Mouse (Mus musculus) lung, postnatal 14 days (tissue): ENCODE results near the gene Nanos2.

Experiments used
- DNase-seq: peaks from one replicate; pipeline ENCODE4 v3.0.0; 2021

Nanos2 gene

DNA sequence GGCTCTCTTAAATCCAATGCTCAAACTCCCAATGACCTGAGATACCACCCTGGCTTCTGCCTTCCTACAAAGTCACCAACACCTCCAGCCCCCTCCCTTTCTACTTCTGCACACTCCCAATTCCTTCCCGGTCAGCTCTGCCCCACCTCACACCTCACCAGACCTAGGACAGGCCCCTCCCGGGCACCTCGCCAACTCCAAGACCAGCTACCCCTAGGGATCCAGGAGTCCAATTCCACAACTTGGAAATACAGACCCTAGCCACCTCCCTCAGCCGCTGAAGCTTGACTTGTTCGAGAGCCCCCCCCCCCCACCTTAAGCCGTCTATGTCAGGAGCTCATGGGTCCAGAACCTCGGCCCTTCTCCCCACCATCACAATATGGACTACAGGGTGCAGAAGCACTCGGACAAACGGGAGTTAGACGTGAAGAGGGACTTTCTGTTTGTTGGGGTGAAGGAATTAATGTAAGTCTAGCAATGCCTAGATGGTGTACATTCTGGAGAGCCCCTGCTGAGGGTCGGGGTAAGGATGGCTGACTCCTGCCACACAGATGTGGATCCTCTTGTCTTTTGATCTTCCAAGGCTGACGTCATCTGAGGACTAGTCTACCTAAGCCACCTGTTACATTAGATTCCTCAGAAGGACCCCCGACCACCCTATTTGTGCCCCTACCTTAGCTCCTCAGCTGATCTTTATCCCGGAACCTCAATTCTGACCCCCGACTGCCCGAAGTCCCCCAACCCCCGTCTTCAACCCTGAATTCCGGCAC, 35.2 kb downstream of the Nanos2 start:
- no peak for DNase-seq

DNA sequence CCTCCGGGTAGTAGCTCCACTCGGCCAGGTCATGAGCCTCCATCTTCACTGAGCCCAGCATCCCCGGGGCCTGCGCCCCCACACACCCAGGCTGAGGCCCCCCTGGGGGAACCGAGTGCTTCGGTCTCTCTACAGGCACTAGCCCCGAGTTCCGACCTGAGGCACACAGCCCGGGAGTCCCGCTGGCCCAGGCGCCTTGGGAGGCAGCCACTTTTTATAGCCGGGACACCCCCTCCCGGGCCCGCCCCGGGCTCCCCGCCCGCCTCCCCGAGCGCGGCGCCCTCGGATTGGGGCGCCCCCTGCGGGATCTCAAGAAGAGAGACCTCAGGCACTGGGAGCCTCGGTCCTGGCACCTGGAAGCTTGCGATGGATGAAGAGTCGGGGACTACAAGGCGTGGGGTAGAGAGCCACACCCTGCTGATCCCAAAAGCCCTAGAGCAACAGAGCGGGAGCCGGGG, 36.2 kb downstream of the Nanos2 start, which contains the start of gene Foxa3:
Gene Foxa3, minus strand, starts transcription at position 182 of the 458 bp plus-strand sequence.
- peak; percentile 43 for DNase-seq

DNA sequence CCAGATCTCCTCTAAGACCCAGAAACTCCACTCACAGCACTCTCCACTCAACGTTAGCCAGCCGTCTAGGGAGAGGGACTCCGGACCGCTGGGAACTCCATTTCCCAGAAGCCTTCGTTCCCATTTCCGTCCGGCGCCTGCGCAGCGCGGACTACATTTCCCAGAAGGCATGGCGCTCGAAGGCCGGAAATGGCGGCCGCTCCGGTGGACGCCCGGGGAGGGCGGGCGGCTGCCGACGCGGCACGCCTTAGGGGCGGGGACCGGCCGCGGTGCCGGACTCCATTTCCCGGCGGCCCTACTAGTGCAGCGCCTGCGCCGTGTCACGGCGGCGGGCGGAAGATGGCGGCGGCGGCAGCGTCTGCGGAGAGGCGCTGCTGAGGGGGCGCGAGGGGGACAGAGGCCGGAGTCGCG, 36.9 kb downstream of the Nanos2 start, which contains the start of gene Sympk:
Gene Sympk, plus strand, starts transcription at position 282 of the 411 bp plus-strand sequence.
- peak; percentile 95 for DNase-seq

DNA sequence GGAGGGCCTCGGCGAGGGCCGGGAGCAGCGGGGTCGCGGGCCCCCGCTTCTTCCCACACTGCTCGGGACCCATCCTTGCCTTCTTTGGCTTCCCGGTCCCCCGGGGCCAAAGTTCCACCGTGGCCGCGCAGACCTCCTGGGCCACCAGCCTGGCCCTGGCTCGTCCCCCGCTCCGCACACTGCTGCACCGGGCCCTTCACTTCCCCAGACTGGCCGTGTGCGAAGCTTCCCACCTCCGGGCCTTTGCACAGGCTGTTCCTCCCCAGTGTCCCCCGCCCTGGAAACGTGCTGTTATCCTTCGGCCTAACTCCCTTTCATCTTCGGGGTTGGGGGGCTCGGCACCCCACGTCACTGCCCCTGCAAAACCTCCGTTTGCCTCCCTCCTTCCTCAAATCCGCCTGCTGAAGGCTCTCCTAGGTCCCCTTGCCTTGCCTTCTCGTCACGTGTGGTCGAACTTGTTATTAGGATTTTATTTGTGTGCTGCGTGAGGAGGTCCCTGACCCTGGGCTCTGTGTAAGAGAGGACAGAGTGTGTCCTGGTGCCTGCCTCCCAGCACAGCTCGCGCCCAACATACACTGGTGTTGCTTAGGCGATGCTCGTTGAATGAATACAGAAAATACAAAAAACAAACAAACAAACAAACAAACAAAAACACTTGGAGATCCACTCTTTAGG, 37.5 kb downstream of the Nanos2 start:
- peak; percentile 26 for DNase-seq

DNA sequence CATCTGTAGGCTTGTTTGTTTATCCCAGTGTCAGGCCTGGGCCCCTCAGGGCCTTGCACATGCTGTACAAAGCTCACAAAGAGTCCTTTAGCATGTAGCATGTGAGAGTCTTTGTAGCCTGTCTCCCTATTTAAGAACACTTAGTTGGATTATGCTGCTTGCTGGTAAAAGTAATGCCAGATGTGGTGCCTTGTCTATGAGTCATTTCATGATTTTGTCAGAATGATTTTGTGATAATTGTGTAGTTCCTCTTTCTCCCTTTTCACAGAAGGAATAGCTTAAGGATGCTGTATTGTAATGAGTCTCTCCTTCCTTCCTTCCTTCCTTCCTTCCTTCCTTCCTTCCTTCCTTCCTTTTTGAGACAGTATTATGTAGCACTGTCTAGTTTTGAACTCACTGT, 40.9 kb downstream of the Nanos2 start:
- DNase-seq: no peak

DNA sequence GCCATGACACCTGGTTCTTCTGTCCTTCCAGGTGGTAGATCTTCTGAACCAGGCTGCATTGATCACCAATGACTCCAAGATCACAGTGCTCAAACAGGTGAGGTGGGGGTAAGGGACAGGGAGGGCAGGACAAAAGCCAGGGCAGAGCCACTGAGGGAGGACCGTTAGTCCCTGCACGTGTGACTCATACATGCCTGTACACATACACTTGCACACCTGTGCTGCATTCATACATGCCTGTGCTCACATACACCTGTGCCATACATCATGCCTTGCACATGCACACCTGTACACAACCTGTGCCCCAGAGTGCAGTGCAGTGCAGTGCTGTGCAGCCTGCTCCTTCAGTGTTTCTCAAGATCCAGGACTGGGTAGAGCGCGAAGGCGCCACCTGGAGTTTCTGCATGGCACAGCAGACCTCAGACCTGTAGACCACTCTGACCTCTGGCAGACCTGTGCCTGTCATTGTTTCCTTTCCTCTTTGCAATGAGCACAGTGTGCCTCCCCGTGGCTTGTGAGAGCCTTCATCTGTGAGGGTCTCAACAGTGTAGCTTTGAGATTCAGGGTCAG, 42.0 kb downstream of the Nanos2 start:
- DNase-seq: peak; percentile 56

DNA sequence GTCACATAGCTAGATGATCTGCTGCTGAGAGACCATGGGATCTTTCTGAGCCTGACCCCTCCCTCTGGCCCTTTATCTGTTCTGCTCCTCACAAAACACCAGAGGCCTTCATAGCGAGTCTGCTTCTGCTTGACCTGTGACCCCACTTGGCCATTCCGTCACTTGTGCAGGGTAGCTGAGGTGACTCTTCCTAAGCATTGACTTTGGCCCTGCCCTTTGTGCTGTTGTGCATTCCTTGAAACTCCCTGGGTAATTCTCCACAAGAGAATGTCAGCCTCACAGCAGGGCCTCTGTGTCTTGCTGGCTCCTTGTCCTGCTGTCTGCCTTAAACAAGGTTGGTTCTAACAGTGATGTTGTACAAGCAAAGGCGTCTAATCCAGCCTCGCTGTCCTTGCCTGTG, 44.4 kb downstream of the Nanos2 start:
- DNase-seq: no peak
